Mouse (Mus musculus): Measurements from ENCODE around the gene Plekhm3. TPM values are rescaled to one million over a fixed set of nuclear protein-coding genes. Genes with fewer than 3 reads are reported as not detected.

Plekhm3 gene
- polyA plus RNA-seq, 1 experiment from 2014 or later = 9.4 TPM

GRCm38 (mm10) chr1:64793234-64793530 lies 163.4 kb downstream of the Plekhm3 start:
- peaks cover 18% of the 10 kb centered on the region for H3K4me1 ChIP-seq (ENCODE audit: control insufficient read depth, insufficient read depth, low read depth, low read length)
- no peak overlapping the region for H3K27ac ChIP-seq (ENCODE audit: low read depth, low read length)
- whole genome bisulfite sequencing = 78% methylated on average over 4 of the region's 4 CpGs
- no peaks in the 10 kb centered on the region for H3K27me3 ChIP-seq (replicated peaks; ENCODE audit: control insufficient read depth, insufficient read depth, low read length)
- H3K36me3 ChIP-seq (ENCODE audit: control insufficient read depth, insufficient read depth, low read length) = no peaks in the 10 kb centered on the region
- ATAC-seq = no peak
- H3K9ac ChIP-seq (ENCODE audit: low read depth, low read length) = no peak overlapping the region
- no peaks in the 10 kb centered on the region for H3K9me3 ChIP-seq (ENCODE audit: control insufficient read depth, low read length)
- H3K4me2 ChIP-seq (ENCODE audit: low read length) = no peak overlapping the region
- no peak overlapping the region for H3K4me3 ChIP-seq (ENCODE audit: low read length)

- no peak overlapping the region for H3K9ac ChIP-seq (ENCODE audit: low read depth, low read length)
Observed at GRCm38 (mm10) chr1:64792521-64793233, 163.9 kb downstream of the Plekhm3 start.

DNA sequence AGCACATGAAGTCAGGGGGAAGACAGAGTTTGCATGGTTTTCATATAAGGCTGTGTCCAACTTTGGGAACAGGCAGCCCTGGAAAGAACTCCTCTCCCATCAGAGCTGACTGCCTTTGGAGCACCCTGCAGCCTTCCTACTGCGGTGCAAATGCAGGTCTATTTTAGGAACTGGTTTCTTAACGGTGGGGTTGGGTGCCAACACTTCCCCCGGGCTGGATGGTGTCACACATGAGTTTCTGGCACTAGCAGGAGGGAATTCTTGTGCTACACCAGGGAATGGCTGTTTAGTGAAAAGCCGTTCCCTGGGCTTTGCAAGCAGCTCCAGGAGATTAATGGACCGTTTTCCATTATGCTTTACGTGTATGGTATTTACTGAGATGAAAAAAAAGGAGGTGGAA lies 164.8 kb downstream of the Plekhm3 start:
- no peak overlapping the region for H3K4me2 ChIP-seq (ENCODE audit: low read length)
- no peaks in the 10 kb centered on the region for H3K36me3 ChIP-seq (ENCODE audit: control insufficient read depth, insufficient read depth, low read length)
- H3K9ac ChIP-seq (ENCODE audit: low read depth, low read length) = no peak overlapping the region
- H3K4me3 ChIP-seq (ENCODE audit: low read length) = no peak overlapping the region
- no peaks in the 10 kb centered on the region for H3K27me3 ChIP-seq (replicated peaks; ENCODE audit: control insufficient read depth, insufficient read depth, low read length)
- H3K27ac ChIP-seq (ENCODE audit: low read depth, low read length) = no peak overlapping the region
- peak; percentile 56 for ATAC-seq
- no peaks in the 10 kb centered on the region for H3K9me3 ChIP-seq (ENCODE audit: control insufficient read depth, low read length)
- peaks cover 18% of the 10 kb centered on the region for H3K4me1 ChIP-seq (ENCODE audit: control insufficient read depth, insufficient read depth, low read depth, low read length)
- 24% methylated on average over 6 of the region's 6 CpGs for WGBS

More at GRCm38 (mm10) chr1:64792521-64793233, 163.9 kb downstream of the Plekhm3 start:
- H3K9me3 ChIP-seq (ENCODE audit: control insufficient read depth, low read length) = no peaks in the 10 kb centered on the region
- H3K4me3 ChIP-seq (ENCODE audit: low read length) = no peak overlapping the region
- 70% methylated on average over 11 of the region's 11 CpGs for WGBS
- H3K27me3 ChIP-seq (replicated peaks; ENCODE audit: control insufficient read depth, insufficient read depth, low read length) = no peaks in the 10 kb centered on the region
- peaks cover 18% of the 10 kb centered on the region for H3K4me1 ChIP-seq (ENCODE audit: control insufficient read depth, insufficient read depth, low read depth, low read length)
- no peaks in the 10 kb centered on the region for H3K36me3 ChIP-seq (ENCODE audit: control insufficient read depth, insufficient read depth, low read length)
- H3K27ac ChIP-seq (ENCODE audit: low read depth, low read length) = 0 out of 2 replicates have a peak overlapping the region, but pooled peaks have one; percentile 41
- no peak for ATAC-seq
- no peak overlapping the region for H3K4me2 ChIP-seq (ENCODE audit: low read length)

GRCm38 (mm10) chr1:64790806-64791790 lies 165.5 kb downstream of the Plekhm3 start:
- peaks cover 18% of the 10 kb centered on the region for H3K4me1 ChIP-seq (ENCODE audit: control insufficient read depth, insufficient read depth, low read depth, low read length)
- H3K9me3 ChIP-seq (ENCODE audit: control insufficient read depth, low read length) = no peaks in the 10 kb centered on the region
- H3K36me3 ChIP-seq (ENCODE audit: control insufficient read depth, insufficient read depth, low read length) = no peaks in the 10 kb centered on the region
- H3K4me3 ChIP-seq (ENCODE audit: low read length) = no peak overlapping the region
- no peak overlapping the region for H3K9ac ChIP-seq (ENCODE audit: low read depth, low read length)
- WGBS = 45% methylated on average over 9 of the region's 9 CpGs
- peak; percentile 52 for ATAC-seq
- H3K27me3 ChIP-seq (replicated peaks; ENCODE audit: control insufficient read depth, insufficient read depth, low read length) = no peaks in the 10 kb centered on the region
- no peak overlapping the region for H3K4me2 ChIP-seq (ENCODE audit: low read length)
- H3K27ac ChIP-seq (ENCODE audit: low read depth, low read length) = no peak overlapping the region

DNA sequence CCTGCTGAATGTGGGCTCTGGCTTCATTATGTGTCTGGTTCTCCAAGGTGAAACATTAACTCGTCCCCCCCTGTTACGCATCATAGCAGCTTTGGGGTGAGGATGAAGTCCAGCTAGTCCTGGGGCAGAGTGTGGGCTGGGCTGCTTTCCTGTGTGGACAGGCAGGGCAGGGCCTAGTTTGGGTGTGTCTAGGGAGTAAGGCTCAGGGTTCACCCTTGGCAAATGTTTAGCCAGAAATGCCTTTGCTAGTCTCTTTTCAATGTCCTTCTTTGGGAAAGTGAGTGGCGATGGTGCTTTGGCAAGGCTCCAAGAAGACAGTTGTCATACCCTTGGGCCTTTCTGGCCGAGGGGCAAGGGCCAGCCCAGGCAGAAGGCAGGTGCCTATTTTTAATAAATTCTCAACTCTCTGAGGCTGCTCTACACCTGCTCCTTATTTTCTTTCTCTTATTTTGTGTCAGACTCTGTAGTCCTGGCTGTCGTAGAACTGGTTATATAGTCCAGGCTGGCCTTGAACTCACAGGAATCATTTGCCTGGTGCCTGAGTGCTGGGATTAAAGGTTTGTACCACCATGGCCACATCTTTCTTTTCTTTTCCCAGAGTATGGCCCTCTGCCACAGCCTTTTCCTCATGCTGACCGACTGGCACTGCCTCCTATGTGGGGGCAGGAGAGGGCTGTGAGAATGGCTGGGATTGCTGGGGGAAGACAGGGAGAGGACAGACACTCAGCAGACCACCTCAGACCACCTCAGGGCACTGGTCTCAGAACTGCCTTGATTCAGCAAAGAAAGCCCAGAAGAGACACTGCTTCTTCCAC lies 168.7 kb downstream of the Plekhm3 start:
- no peaks in the 10 kb centered on the region for H3K9me3 ChIP-seq (ENCODE audit: control insufficient read depth, low read length)
- 63% methylated on average over 6 of the region's 6 CpGs for WGBS
- no peak overlapping the region for H3K9ac ChIP-seq (ENCODE audit: low read depth, low read length)
- ATAC-seq = no peak
- H3K36me3 ChIP-seq (ENCODE audit: control insufficient read depth, insufficient read depth, low read length) = no peaks in the 10 kb centered on the region
- peaks cover 16% of the 10 kb centered on the region for H3K4me1 ChIP-seq (ENCODE audit: control insufficient read depth, insufficient read depth, low read depth, low read length)
- H3K27me3 ChIP-seq (replicated peaks; ENCODE audit: control insufficient read depth, insufficient read depth, low read length) = no peaks in the 10 kb centered on the region
- H3K4me2 ChIP-seq (ENCODE audit: low read length) = no peak overlapping the region
- no peak overlapping the region for H3K4me3 ChIP-seq (ENCODE audit: low read length)
- H3K27ac ChIP-seq (ENCODE audit: low read depth, low read length) = no peak overlapping the region

GRCm38 (mm10) chr1:64779863-64780262 lies 176.8 kb downstream of the Plekhm3 start:
- peaks cover 4% of the 10 kb centered on the region for H3K4me1 ChIP-seq (ENCODE audit: control insufficient read depth, insufficient read depth, low read depth, low read length)
- no peak overlapping the region for H3K4me3 ChIP-seq (ENCODE audit: low read length)
- ATAC-seq = no peak
- no peak overlapping the region for H3K9ac ChIP-seq (ENCODE audit: low read depth, low read length)
- no peak overlapping the region for H3K27ac ChIP-seq (ENCODE audit: low read depth, low read length)
- H3K36me3 ChIP-seq (ENCODE audit: control insufficient read depth, insufficient read depth, low read length) = no peaks in the 10 kb centered on the region
- peak overlapping the region; percentile 47 for H3K4me2 ChIP-seq (ENCODE audit: low read length)
- 13% methylated on average over 12 of the region's 12 CpGs for WGBS
- no peaks in the 10 kb centered on the region for H3K9me3 ChIP-seq (ENCODE audit: control insufficient read depth, low read length)
- no peaks in the 10 kb centered on the region for H3K27me3 ChIP-seq (replicated peaks; ENCODE audit: control insufficient read depth, insufficient read depth, low read length)

- ATAC-seq = no peak
- peak overlapping the region; percentile 47 for H3K4me2 ChIP-seq (ENCODE audit: low read length)
- no peaks in the 10 kb centered on the region for H3K9me3 ChIP-seq (ENCODE audit: control insufficient read depth, low read length)
- peaks cover 4% of the 10 kb centered on the region for H3K4me1 ChIP-seq (ENCODE audit: control insufficient read depth, insufficient read depth, low read depth, low read length)
- no peak overlapping the region for H3K9ac ChIP-seq (ENCODE audit: low read depth, low read length)
- no peak overlapping the region for H3K4me3 ChIP-seq (ENCODE audit: low read length)
- no peaks in the 10 kb centered on the region for H3K27me3 ChIP-seq (replicated peaks; ENCODE audit: control insufficient read depth, insufficient read depth, low read length)
- H3K36me3 ChIP-seq (ENCODE audit: control insufficient read depth, insufficient read depth, low read length) = no peaks in the 10 kb centered on the region
- 12% methylated on average over 5 of the region's 5 CpGs for WGBS
- no peak overlapping the region for H3K27ac ChIP-seq (ENCODE audit: low read depth, low read length)
Observed at GRCm38 (mm10) chr1:64779415-64779814, 177.2 kb downstream of the Plekhm3 start.

DNA sequence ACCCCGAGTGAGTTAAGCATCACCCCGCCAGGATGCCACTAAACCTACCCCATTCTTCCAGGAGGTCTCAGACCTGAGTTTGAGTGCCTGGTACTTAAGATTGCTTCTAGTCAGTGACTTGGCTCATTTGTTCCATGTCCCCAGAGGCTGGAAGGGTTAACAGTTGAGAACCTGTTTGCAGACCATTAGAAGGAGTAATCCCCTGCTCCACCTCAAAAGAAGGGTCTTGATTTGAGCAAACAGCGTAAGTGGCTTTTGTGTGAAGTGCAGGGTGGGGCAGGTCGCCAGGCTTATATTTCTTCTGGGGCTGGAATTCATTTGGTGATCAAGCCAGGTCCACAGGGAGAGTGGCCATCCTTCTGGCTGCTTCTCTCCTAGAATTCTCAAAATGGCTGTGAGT lies 183.3 kb downstream of the Plekhm3 start:
- Histone ChIP-seq H3K9me3 (ENCODE audit: control insufficient read depth, low read length) (no peaks in the 10 kb centered on the region), H3K9ac (ENCODE audit: low read depth, low read length) (no peak overlapping the region), H3K27me3 (replicated peaks; ENCODE audit: control insufficient read depth, insufficient read depth, low read length) (no peaks in the 10 kb centered on the region), H3K27ac (ENCODE audit: low read depth, low read length) (no peak overlapping the region), H3K4me2 (ENCODE audit: low read length) (no peak overlapping the region), H3K36me3 (ENCODE audit: control insufficient read depth, insufficient read depth, low read length) (no peaks in the 10 kb centered on the region), H3K4me1 (ENCODE audit: control insufficient read depth, insufficient read depth, low read depth, low read length) (no peaks in the 10 kb centered on the region), H3K4me3 (ENCODE audit: low read length) (no peak overlapping the region)
- 85% methylated on average over 4 of the region's 4 CpGs for WGBS
- ATAC-seq = no peak

All from hindbrain, embryonic 16.5 days (tissue).